Mouse (Mus musculus) hindbrain, embryonic 13.5 days (tissue): ENCODE results near the gene Ranbp3l. TPM values are rescaled to one million over a fixed set of nuclear protein-coding genes. Genes with fewer than 3 reads are reported as not detected.
A peak's percentile ranks its signal among the peaks of the same experiment; 100 is the strongest.

Experiments used
- ATAC-seq: fragments of 200-750 bp; cut with Nextera tagmentation; 2 replicates; pipeline ENCODE4 v1.8.0; 2017; ENCODE audit warnings: moderate TSS enrichment; ENCODE audit not compliant: low FRiP score
- H3K27ac ChIP-seq: fragments of 300-500 bp; sonication (generic); 2 replicates; pipeline ENCODE4 v1.5.1; 2015; ENCODE audit warnings: inconsistent platforms, mild to moderate bottlenecking, moderate library complexity
- H3K27me3 ChIP-seq: fragments of 300-500 bp; sonication (generic); 2 replicates; pipeline ENCODE4 v1.6.1; 2015; ENCODE audit warnings: mild to moderate bottlenecking, inconsistent platforms
- H3K36me3 ChIP-seq: fragments of 300-500 bp; sonication (generic); 2 replicates; pipeline ENCODE4 v1.6.1; 2015; ENCODE audit warnings: mild to moderate bottlenecking, inconsistent platforms
- H3K4me1 ChIP-seq: fragments of 300-500 bp; sonication (generic); replicated peaks from 2 replicates; pipeline ENCODE4 v1.6.1; 2015; ENCODE audit warnings: inconsistent platforms
- H3K4me2 ChIP-seq: fragments of 300-500 bp; sonication (generic); 2 replicates; pipeline ENCODE4 v1.6.1; 2015; ENCODE audit warnings: inconsistent platforms, mild to moderate bottlenecking, moderate library complexity
- H3K4me3 ChIP-seq: fragments of 300-500 bp; sonication (generic); 2 replicates; pipeline ENCODE4 v1.5.1; 2015; ENCODE audit warnings: mild to moderate bottlenecking, inconsistent platforms
- H3K9ac ChIP-seq: fragments of 300-500 bp; sonication (generic); 2 replicates; pipeline ENCODE4 v1.6.1; 2015; ENCODE audit warnings: mild to moderate bottlenecking, inconsistent platforms
- H3K9me3 ChIP-seq: fragments of 300-500 bp; sonication (generic); 2 replicates; pipeline ENCODE4 v1.6.1; 2016; ENCODE audit warnings: inconsistent platforms
- WGBS: fragments of 180-500 bp; shearing (Covaris S2); methylation state at CpG from one replicate; pipeline ENCODE4 v1.1.7; 2015; 5-methylcytosine and 5-hydroxymethylcytosine counted together
- polyA plus RNA-seq: library from polyadenylated mRNA; unstranded; fragments of >200 nt; fragmentation: Nextera tagmentation; extraction: Ambion mirVana; gene quantifications from 2 replicates; pipeline ENCODE4 v1.2.1, GENCODE M21; 2015

Gene Ranbp3l
- polyA plus RNA-seq, 1 experiment from 2014 or later, result 14.4 TPM

- Histone ChIP-seq H3K4me2 (peak overlapping the region; percentile 60), H3K4me1 (peaks cover 38% of the 10 kb centered on the region), H3K9me3 (no peaks in the 10 kb centered on the region), H3K27ac (no peak overlapping the region), H3K4me3 (peak overlapping the region; percentile 90), H3K36me3 (no peaks in the 10 kb centered on the region), H3K9ac (0 out of 2 replicates have a peak overlapping the region, but pooled peaks have one; percentile 91), H3K27me3 (no peaks in the 10 kb centered on the region)
- ATAC-seq, result no peak
- WGBS, result 58% methylated on average over 12 of the region's 12 CpGs
Observed at GRCm38 (mm10) chr15:9073067-9073608, 105.4 kb downstream of the Ranbp3l start.

- no peaks in the 10 kb centered on the region for H3K27me3 ChIP-seq
- peak overlapping the region; percentile 60 for H3K4me2 ChIP-seq
- no peak overlapping the region for H3K27ac ChIP-seq
- no peaks in the 10 kb centered on the region for H3K36me3 ChIP-seq
- peaks cover 38% of the 10 kb centered on the region for H3K4me1 ChIP-seq
- WGBS, result 83% methylated on average over 5 of the region's 5 CpGs
- peak overlapping the region; percentile 90 for H3K4me3 ChIP-seq
- 0 out of 2 replicates have a peak overlapping the region, but pooled peaks have one; percentile 13 for H3K9ac ChIP-seq
- ATAC-seq, result no peak
- H3K9me3 ChIP-seq, result no peaks in the 10 kb centered on the region
Observed at GRCm38 (mm10) chr15:9073684-9074083, 105.9 kb downstream of the Ranbp3l start.

- WGBS, result 33% methylated on average over 2 of the region's 2 CpGs
- Histone ChIP-seq H3K9ac (no peak overlapping the region), H3K36me3 (no peaks in the 10 kb centered on the region)
Observed at GRCm38 (mm10) chr15:9074139-9074538, 106.4 kb downstream of the Ranbp3l start.

GRCm38 (mm10) chr15:9074671-9075070, 106.9 kb downstream of the Ranbp3l start:
- WGBS, result 23% methylated on average over 4 of the region's 4 CpGs
- H3K9me3 ChIP-seq, result no peaks in the 10 kb centered on the region

More at GRCm38 (mm10) chr15:9074139-9074538, 106.4 kb downstream of the Ranbp3l start:
- Histone ChIP-seq H3K4me2 (no peak overlapping the region), H3K27ac (no peak overlapping the region), H3K4me3 (no peak overlapping the region), H3K9me3 (no peaks in the 10 kb centered on the region), H3K4me1 (peaks cover 42% of the 10 kb centered on the region), H3K27me3 (no peaks in the 10 kb centered on the region)
- ATAC-seq, result no peak

DNA sequence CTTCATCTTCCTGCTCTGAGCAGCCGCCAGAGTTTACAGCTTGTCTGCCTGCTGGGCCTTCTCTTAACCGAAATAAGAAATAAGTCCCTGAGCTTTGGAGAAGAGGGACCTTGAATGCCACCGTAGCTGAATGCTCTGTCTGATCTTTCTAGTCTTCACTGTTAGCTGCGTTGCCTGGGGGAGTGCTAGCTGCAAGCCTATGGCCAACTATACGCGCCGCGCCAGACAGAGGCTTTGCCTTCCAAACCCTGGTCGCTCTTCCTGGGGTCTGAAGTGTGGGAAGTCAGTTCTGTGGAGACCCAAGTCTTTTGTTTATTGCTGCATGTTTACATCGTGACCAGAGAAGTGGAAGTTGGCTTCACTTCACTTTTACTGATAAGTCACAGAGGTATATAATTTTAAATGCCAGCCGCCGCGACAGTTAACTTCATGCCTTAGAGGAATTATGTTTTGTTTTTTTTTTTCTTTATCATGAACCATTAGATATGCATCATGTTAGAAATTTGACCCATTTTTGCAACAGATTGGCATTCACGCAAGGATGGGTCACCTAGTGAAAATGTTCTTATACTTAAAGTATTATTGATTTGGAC, 108.0 kb downstream of the Ranbp3l start:
- H3K4me3 ChIP-seq, result no peak overlapping the region
- no peak for ATAC-seq

More at GRCm38 (mm10) chr15:9074671-9075070, 106.9 kb downstream of the Ranbp3l start:
- Histone ChIP-seq H3K4me1 (peaks cover 44% of the 10 kb centered on the region), H3K4me3 (no peak overlapping the region), H3K4me2 (no peak overlapping the region), H3K27ac (no peak overlapping the region), H3K9ac (no peak overlapping the region), H3K36me3 (no peaks in the 10 kb centered on the region), H3K27me3 (no peaks in the 10 kb centered on the region)
- ATAC-seq, result no peak

GRCm38 (mm10) chr15:9078481-9079300, 110.9 kb downstream of the Ranbp3l start:
- H3K4me1 ChIP-seq, result peaks cover 24% of the 10 kb centered on the region
- no peaks in the 10 kb centered on the region for H3K9me3 ChIP-seq
- no peak overlapping the region for H3K27ac ChIP-seq
- H3K27me3 ChIP-seq, result no peaks in the 10 kb centered on the region
- no peak overlapping the region for H3K4me3 ChIP-seq
- H3K9ac ChIP-seq, result no peak overlapping the region
- ATAC-seq, result no peak
- 87% methylated on average over 12 of the region's 12 CpGs for WGBS
- no peak overlapping the region for H3K4me2 ChIP-seq
- H3K36me3 ChIP-seq, result no peaks in the 10 kb centered on the region

More for the DNA sequence above, 108.0 kb downstream of the Ranbp3l start:
- Histone ChIP-seq H3K27me3 (no peaks in the 10 kb centered on the region), H3K4me1 (peaks cover 39% of the 10 kb centered on the region), H3K4me2 (no peak overlapping the region), H3K9ac (peak overlapping the region; percentile 13; the same call in 1 of the 2 replicates), H3K9me3 (no peaks in the 10 kb centered on the region), H3K36me3 (no peaks in the 10 kb centered on the region), H3K27ac (no peak overlapping the region)
- 75% methylated on average over 14 of the region's 14 CpGs for WGBS

GRCm38 (mm10) chr15:9079626-9080025, 111.9 kb downstream of the Ranbp3l start:
- no peaks in the 10 kb centered on the region for H3K9me3 ChIP-seq
- no peaks in the 10 kb centered on the region for H3K27me3 ChIP-seq
- H3K27ac ChIP-seq, result no peak overlapping the region
- ATAC-seq, result no peak
- no peak overlapping the region for H3K9ac ChIP-seq
- H3K4me2 ChIP-seq, result no peak overlapping the region
- H3K36me3 ChIP-seq, result no peaks in the 10 kb centered on the region
- H3K4me1 ChIP-seq, result peaks cover 17% of the 10 kb centered on the region
- WGBS, result 72% methylated on average over 5 of the region's 5 CpGs
- H3K4me3 ChIP-seq, result no peak overlapping the region

- Histone ChIP-seq H3K4me3 (no peak overlapping the region), H3K27me3 (no peaks in the 10 kb centered on the region), H3K9me3 (no peaks in the 10 kb centered on the region), H3K27ac (no peak overlapping the region), H3K9ac (no peak overlapping the region), H3K36me3 (no peaks in the 10 kb centered on the region), H3K4me2 (no peak overlapping the region), H3K4me1 (peaks cover 11% of the 10 kb centered on the region)
- no peak for ATAC-seq
- WGBS, result 79% methylated on average over 4 of the region's 4 CpGs
Observed at GRCm38 (mm10) chr15:9080206-9080605, 112.5 kb downstream of the Ranbp3l start.

DNA sequence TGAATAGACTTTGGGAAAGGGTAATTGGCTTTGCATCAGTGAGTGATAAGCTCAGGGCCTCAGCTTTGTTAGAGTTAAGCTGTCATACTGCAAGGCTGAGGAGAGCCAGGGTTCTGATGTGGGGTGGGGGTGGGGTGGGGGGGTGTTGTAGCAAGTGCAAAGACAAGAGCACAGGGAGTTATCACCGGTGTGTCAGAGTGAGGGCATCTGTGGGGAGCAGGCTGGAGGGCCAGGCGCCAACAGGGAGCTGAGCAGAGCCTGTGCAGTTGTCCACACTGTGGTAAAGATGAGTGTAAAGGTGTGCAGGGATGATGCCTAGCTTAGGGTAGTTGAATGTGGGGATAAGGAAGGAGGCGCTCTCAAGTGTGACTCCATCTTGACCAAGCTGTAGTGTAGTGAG, 113.5 kb downstream of the Ranbp3l start:
- WGBS, result 90% methylated on average over 3 of the region's 3 CpGs
- Histone ChIP-seq H3K4me2 (no peak overlapping the region), H3K27me3 (no peaks in the 10 kb centered on the region), H3K4me3 (no peak overlapping the region), H3K36me3 (peaks cover 4% of the 10 kb centered on the region; the same call in 1 of the 2 replicates), H3K9ac (no peak overlapping the region), H3K9me3 (no peaks in the 10 kb centered on the region), H3K27ac (no peak overlapping the region), H3K4me1 (peaks cover 6% of the 10 kb centered on the region)
- ATAC-seq, result no peak

GRCm38 (mm10) chr15:9082753-9083152, 115.0 kb downstream of the Ranbp3l start:
- no peaks in the 10 kb centered on the region for H3K9me3 ChIP-seq
- peaks cover 7% of the 10 kb centered on the region for H3K36me3 ChIP-seq
- H3K4me1 ChIP-seq, result peaks cover 15% of the 10 kb centered on the region
- 92% methylated on average over 9 of the region's 9 CpGs for WGBS
- no peaks in the 10 kb centered on the region for H3K27me3 ChIP-seq
- ATAC-seq, result no peak
- no peak overlapping the region for H3K4me3 ChIP-seq
- no peak overlapping the region for H3K9ac ChIP-seq
- H3K27ac ChIP-seq, result no peak overlapping the region
- no peak overlapping the region for H3K4me2 ChIP-seq

DNA sequence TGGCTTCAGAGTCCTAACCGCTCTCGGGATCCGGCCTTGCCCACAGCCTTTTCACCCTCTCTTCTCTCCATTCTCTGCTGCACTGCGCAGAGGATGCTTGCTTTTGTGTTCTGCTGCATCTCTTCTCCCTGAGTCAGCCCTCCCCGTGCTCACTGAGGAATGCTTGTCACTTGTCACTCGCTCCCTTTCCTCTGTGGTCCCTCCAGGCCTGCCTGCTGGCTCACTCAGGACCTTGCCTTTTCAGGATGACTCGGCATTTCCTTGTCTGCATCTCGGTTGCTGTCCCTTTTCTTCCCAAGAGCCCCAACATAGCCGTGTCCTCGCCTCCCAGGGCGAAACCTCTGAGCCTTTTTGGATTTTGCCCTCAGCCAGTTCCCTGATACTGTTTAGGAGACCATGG, 119.1 kb downstream of the Ranbp3l start:
- peak; percentile 63; the same call in 1 of the 2 replicates for ATAC-seq
- 49% methylated on average over 11 of the region's 11 CpGs for WGBS
- Histone ChIP-seq H3K27ac (no peak overlapping the region), H3K36me3 (peaks cover 14% of the 10 kb centered on the region), H3K9ac (no peak overlapping the region), H3K4me3 (no peak overlapping the region), H3K9me3 (no peaks in the 10 kb centered on the region), H3K4me2 (no peak overlapping the region), H3K27me3 (no peaks in the 10 kb centered on the region), H3K4me1 (peaks cover 9% of the 10 kb centered on the region; the same call in 1 of the 2 replicates)

- no peak overlapping the region for H3K4me2 ChIP-seq
- no peak for ATAC-seq
- H3K27ac ChIP-seq, result no peak overlapping the region
- H3K4me3 ChIP-seq, result no peak overlapping the region
- no peaks in the 10 kb centered on the region for H3K27me3 ChIP-seq
- peaks cover 9% of the 10 kb centered on the region; the same call in 1 of the 2 replicates for H3K4me1 ChIP-seq
- H3K9me3 ChIP-seq, result no peaks in the 10 kb centered on the region
- H3K36me3 ChIP-seq, result peaks cover 15% of the 10 kb centered on the region
- no peak overlapping the region for H3K9ac ChIP-seq
- WGBS, result 78% methylated on average over 5 of the region's 5 CpGs
Observed at GRCm38 (mm10) chr15:9087421-9087820, 119.7 kb downstream of the Ranbp3l start.
